Mouse (Mus musculus): ENCODE measurements around the gene Fam53b.

Fam53b gene

DNA sequence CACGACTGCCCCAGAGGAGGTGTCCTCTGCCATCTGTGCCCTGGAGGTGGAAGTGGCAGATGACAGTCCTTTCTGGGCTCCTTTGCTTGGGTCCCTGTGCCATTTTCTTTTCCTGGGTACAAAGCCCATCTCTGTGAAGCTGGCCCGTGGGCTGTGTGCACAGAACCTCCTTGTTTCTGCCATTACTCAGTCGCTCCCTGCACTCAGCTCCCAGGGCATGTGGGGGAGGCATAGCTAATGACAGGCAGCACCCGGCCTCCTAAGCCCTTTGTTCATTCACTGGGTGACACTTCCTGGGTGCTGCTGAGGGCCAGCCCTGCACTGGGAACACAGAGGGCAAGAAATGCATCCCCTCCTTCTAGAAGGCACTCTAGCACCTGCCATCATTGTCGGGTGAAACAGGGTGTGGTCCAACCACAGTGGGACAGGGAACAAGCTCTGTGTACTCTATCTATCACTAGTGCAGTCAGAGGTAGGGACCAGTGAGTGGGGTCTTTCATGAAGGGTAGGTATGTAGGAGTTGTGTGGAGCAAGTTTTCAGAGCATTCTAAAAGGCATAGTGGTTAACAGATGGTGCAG, 111.1 kb downstream of the Fam53b start:
- no peak for DNase-seq

GRCm38 (mm10) chr7:132702024-132702423, 111.7 kb downstream of the Fam53b start:
- DNase-seq = no peak

GRCm38 (mm10) chr7:132701412-132701811, 112.3 kb downstream of the Fam53b start:
- no peak for DNase-seq

DNA sequence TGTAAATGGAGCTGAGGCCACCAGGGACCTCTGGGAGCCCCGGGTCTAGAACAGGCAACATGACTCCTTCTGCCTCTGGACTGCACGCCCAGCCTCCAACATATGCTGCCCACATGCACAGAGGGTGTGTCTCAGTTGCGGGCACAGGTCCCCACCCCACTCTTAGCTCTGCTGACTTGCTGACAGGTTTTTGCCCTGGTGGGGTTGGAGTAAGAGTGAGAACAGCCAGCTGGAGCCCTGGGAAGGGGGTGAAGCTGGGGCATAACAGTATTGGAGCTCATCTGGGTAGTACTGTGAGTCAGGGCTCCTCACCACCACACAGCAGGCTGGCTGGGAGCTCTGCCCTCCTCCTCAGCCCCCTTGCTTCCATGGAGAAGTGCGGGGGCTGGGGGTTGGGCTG, 113.6 kb downstream of the Fam53b start:
- DNase-seq = no peak

DNA sequence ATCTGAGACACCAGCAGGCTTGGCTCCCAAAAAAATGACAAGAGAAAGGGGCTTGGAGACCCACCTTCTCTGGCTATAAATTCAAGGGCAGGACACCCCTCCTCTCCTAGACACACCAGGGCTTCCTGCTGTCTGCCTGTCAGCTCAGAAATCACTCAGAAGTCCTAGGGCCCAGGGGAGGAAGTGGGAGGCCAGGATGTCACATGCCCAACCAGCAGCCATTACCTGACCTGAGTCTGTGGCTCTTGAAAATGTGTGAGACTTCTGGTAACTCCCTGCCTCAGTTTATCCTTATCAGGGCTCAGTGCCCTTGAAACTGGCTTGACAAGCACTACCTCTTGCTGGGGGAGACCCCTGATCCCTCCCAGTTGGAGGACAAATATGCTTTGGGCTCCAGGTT, 114.0 kb downstream of the Fam53b start:
- DNase-seq = no peak

GRCm38 (mm10) chr7:132699165-132699564, 114.5 kb downstream of the Fam53b start:
- no peak for DNase-seq

GRCm38 (mm10) chr7:132698737-132699136, 114.9 kb downstream of the Fam53b start:
- no peak for DNase-seq

DNA sequence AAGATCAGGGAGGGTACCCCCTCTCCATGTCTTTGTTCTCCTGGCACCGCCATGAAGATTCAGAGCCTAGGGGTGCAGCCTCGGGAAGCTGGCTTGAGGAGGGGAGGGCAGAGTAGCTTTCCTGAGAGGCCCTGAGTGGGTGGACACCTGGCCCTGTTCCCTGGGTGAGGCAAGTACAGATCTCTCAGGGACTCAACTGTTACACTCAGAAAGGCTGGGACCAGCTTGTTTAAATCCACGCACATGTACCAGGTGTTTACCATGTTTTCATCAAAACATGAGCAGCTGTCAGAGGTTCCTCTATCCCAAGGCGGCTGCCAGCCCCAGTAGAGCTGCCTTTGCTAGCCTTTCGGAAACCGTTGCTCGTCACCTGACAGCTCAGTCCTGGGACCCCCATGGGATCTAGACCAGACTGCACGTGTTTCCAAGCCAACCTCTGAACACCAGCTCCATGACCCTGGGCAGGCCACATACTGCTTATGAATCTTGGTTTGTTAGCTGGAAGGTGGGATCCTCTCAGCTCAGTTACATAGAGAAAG, 116.4 kb downstream of the Fam53b start:
- no peak for DNase-seq

DNA sequence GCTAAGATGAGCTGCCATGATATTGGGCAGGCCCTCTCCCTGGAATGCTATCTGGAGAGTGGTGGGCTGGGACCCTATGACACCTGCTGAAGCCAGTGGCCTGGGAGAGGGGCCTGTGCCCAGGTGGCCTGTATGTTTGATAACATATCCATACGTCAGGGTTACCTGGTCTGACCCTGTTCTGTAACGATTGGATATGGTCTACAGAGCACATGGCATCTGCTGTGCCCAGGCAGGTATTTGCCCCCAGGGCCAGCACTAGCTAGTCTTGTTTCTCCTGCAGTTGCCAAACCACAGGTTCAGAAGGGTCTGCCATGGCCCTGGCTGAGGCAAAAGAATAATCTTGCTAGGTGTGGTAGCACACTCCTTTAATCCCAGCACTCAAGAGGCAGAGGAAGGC, 120.1 kb downstream of the Fam53b start:
- DNase-seq = no peak

DNA sequence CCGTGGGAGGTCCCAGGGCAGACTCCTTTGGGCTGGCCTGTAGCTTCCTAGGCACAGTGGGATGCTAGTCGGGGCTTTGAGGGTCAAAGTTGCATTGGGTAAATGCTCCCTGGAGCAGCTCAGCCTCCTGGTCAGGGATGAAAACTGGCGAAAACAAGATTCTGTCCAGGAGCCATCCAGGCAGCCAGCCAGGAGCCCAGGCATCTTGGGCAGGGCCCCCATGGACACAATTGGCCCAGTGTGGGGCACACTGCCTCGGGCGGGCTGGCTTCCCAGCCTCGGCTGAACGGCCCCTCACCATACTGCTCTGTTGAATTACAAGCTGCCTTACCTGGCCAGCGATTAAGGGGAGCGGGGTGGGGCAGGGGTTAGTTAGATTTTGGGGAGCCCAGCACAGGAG, 121.0 kb downstream of the Fam53b start:
- no peak for DNase-seq

DNA sequence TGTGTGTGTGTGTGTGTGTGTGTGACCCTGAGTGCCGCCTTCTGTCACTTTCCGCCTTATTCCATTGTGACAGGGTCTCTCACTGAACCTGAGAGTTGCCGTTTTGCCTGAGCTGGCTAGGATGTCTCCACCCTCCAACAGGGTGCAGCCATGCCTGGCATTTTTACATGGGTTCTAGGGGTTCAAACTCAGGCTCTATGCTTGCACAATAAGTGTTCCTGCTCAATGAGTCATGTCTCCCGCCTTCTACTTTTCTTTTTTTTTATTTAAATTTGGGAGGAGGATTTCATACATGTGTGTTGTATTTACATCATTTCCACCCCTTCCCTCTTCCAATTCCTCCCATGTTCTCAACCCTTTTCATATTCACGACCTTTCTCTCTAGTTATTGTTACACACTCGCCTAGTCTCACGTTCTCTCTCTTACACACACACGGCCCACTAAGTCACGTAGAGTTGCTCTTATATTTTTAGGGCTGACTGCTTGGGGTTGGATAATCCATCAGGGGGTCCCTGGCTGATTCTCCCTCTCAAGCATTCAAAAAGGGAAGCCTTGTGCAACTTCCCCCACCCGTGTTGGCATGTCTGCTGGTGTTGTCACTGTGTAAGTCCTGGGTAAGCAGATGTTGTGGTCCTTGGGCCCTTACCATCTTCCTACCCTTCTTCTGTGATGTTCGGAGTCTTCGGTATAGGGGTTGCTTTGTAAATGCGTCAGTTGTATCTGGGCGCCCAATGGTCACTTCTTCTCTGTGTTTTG, 122.8 kb downstream of the Fam53b start:
- no peak for DNase-seq

- DNase-seq = no peak
Measured at GRCm38 (mm10) chr7:132689722-132690121, 124.0 kb downstream of the Fam53b start.

- no peak for DNase-seq
Measured at GRCm38 (mm10) chr7:132688721-132689120, 125.0 kb downstream of the Fam53b start.

DNA sequence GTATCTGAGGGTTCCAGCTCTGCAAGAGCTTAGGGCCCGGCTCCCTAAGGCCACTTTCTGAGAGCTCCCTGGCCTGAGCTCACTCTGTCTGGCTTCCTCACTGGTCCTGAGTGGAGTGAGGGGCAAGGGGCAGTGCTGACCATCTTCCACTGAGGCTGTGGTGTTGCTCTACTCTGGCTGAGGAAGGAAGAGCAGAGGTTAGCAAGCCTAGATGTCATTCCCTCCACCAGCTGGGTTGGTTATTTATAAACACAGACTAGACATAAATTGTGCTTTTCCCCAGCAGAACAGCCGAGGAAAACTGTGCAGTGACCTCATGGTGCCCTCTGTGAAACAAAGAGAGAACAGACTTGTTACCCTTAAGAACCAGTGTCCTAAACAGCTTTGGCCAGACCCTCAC, 125.8 kb downstream of the Fam53b start:
- no peak for DNase-seq

- DNase-seq = no peak
Measured at GRCm38 (mm10) chr7:132686515-132686914, 127.2 kb downstream of the Fam53b start.

- DNase-seq = no peak
Measured at GRCm38 (mm10) chr7:132683923-132684322, 129.8 kb downstream of the Fam53b start.

GRCm38 (mm10) chr7:132682901-132683300, 130.8 kb downstream of the Fam53b start:
- no peak for DNase-seq

DNA sequence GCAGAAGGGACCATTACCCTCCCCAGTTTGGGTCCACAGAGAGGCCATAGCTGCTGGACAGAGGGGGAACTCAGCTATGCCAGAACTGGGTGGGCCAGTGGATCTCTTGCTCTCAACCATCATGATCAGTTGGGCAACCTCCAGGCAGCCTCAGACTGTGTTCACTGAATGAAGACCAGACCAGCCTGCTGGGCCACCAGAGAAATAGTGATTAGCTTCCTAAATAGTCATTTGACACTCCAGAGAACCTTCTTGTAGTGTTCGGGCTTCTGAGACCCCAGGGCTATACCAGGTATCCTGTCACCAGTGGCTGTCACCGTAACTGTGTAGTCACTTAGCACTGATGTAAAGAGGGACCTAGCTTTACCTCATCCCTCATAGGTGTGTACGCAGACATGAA, 131.3 kb downstream of the Fam53b start:
- DNase-seq = no peak

- DNase-seq = no peak
Measured at GRCm38 (mm10) chr7:132681831-132682230, 131.9 kb downstream of the Fam53b start.

- DNase-seq = no peak
Measured at GRCm38 (mm10) chr7:132681296-132681695, 132.4 kb downstream of the Fam53b start.

- DNase-seq = no peak
Measured at GRCm38 (mm10) chr7:132679549-132679948, 134.1 kb downstream of the Fam53b start.

DNA sequence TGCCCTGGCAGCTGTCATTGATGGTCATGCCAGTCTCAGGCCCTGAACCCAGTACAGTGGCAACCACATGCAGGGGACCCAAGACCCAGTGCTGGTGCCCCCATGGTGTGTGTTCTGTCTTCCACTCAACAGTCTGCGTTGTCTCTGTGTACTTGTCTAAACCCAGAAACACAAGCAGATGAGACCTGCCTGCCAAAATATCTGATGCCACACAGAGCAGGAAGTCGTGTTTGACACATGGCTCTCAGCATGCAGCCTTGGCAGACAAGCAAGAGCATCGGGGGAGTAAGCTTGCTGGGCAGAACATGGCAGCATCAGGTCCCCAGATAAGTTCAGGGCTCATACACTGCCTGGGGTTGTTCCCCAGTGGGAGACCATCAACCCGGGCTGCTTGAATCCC, 134.6 kb downstream of the Fam53b start:
- DNase-seq = no peak

DNA sequence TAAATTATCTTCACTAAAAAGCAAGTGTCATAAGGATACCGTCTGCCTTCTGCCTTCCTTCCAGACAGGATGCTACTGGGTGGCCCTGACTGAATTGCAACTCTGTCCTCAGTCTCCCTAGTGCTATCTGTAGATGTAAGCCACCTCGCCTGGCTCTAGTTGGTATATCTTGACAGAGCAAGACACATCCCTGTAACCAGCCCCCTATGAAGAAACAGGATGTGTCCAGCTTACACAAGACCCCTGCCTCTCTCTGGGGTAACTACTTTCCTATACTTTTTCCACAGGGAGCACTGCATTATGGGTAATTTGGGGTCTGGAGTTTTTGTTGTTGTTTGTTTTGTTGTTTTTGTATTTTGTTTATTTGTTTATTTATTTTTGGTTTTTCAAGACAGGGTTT, 137.8 kb downstream of the Fam53b start:
- no peak for DNase-seq

DNA sequence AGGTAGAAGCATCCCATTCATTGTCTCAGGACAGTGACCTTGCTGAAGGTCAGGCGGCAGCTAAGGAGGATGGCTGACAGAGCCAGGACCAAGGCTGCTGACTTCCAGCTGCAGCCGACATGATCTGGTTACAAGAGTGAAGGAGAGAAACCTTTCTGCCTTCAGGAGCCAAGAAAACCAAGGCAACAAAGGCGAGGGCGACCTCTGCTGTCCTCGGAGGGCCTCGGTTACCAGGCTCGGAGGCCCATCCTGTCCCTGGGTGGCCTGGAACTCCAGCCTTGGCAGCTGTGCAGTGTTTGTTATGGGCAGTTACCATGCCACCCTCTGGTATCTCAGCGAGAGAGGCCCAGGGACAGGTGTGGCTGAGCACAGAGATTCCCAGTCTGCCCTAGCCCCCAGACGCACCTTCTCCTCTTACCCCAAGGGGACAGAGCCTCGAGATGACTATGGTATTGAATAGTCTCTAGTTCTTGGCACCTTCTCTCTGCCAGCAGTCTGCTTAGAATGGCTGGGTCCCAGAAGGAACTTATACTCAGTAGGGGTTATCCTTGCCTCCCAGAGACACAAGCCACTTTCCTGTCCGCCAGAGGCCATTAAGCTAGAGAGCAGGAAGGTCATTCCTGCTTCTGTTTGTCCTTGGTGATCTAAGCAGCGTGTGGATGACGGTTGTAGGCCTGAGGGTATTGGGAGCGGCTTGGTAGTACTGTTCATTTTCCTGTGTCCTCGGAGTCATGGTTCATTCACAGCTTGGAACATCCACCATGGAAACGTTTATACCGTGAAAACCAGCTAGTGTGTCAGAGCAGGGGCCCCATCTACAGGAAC, 139.5 kb downstream of the Fam53b start:
- peak; percentile 49 for DNase-seq

Data from retina, postnatal 1 day (tissue).